Mouse (Mus musculus): Measurements from ENCODE around the gene Myh10.

- TF ChIP-seq CTCF (IDR thresholded peaks at IDR 0.05; ENCODE audit: extremely low read depth, insufficient read length, insufficient replicate concordance, low read depth, low read length) (no peak), POLR2A (IDR thresholded peaks at IDR 0.05; ENCODE audit: low read depth, low read length) (no peak)
Observed at GRCm38 (mm10) chr11:68689304-68689703, 2.1 kb upstream of the Myh10 start.

Measured in small intestine, adult 2 months (tissue).